Mouse (Mus musculus): ENCODE measurements around the gene Lrrc29. TPM values are rescaled to one million over a fixed set of nuclear protein-coding genes. Genes with fewer than 3 reads are reported as not detected.
A peak's percentile ranks its signal among the peaks of the same experiment; 100 is the strongest.

The Lrrc29 gene
- polyA plus RNA-seq, 1 experiment from 2014 or later = 1.2 TPM

DNA sequence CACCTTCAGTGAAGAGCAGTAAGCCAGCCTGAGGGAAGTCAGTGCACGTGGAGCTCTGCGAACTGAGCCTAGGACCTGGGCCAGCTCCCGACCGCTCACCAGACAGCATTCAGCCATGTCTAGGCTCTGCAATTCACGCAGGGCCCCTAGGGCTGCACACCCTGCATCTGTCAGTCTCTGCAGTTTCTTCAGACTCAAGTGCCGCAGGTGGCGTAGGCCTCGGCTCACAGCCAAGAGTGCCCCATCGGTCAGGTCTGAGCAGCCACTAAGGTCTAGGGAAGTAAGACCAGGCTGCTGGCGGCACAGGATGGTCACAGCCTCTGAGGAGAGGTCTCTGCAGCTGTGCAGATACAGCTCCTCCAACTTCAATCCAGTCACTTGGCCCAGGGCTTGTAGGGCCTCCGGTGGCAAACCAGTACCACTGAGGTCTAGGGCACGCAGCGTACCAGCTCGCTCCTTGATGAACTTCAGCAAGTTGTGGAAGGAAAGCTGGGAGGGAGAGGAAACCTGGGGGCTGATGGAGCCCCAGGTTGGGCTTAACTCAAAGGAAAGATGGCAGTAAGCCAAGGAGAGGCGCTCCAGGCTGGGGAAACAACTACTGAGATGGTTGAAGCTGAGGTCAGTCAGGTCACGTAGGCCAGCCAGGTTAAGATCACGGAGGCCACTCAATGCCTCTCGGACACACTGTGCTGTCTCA is 10.9 kb downstream of the Lrrc29 start:
- no peaks in the 10 kb centered on the region for H3K9me3 ChIP-seq
- H3K36me3 ChIP-seq = peaks cover 65% of the 10 kb centered on the region
- no peak overlapping the region for H3K4me3 ChIP-seq
- 93% methylated on average over 18 of the region's 18 CpGs for WGBS
- H3K4me2 ChIP-seq (replicated peaks) = no peak overlapping the region
- no peaks in the 10 kb centered on the region for H3K27me3 ChIP-seq
- ATAC-seq (ENCODE audit: low FRiP score, low read depth) = no peak
- no peak overlapping the region for H3K27ac ChIP-seq (replicated peaks)
- H3K4me1 ChIP-seq = no peaks in the 10 kb centered on the region
- no peak overlapping the region for H3K9ac ChIP-seq (replicated peaks)

DNA sequence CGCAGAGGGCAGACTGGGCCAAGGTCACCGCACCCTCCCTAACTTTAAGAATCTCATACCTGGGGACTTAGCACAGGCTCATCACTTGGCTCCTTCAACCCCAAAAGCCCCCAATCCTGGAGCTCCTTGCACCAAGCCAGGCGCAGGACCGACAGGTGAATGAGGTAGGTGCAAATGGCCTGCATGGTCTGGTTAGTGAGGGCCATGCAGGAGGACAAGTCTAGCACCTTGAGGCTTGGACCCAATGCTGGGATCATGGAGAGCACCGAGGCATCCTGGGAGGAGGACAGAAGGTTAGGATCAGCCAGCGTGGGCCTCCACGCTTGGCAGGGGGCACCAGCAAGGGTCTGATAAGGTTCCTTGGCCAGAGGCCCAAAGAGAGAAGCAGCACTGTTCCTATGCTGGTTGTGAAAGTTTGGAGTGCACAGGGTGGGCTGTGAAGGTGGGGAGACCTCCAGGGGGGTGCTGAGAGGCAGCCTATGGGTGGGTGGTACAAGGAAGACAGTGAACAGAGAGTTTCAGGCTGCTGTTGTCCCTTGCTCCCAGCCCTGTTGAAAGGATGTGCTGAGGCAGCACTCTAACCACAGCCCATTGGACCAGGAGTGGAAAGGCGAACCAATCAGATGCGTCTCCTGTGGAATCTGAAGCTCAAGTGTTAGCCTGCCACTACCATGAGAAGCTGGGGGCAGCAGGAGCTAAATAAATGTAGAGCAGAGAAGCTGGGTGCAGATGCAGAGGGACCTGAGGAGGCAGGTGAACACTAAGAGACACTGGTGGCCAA is 12.3 kb downstream of the Lrrc29 start:
- H3K9me3 ChIP-seq = no peaks in the 10 kb centered on the region
- no peaks in the 10 kb centered on the region for H3K4me1 ChIP-seq
- no peak overlapping the region for H3K27ac ChIP-seq (replicated peaks)
- H3K4me2 ChIP-seq (replicated peaks) = no peak overlapping the region
- WGBS = 88% methylated on average over 9 of the region's 9 CpGs
- no peak overlapping the region for H3K9ac ChIP-seq (replicated peaks)
- H3K27me3 ChIP-seq = no peaks in the 10 kb centered on the region
- no peak overlapping the region for H3K4me3 ChIP-seq
- no peak for ATAC-seq (ENCODE audit: low FRiP score, low read depth)
- peaks cover 72% of the 10 kb centered on the region for H3K36me3 ChIP-seq

DNA sequence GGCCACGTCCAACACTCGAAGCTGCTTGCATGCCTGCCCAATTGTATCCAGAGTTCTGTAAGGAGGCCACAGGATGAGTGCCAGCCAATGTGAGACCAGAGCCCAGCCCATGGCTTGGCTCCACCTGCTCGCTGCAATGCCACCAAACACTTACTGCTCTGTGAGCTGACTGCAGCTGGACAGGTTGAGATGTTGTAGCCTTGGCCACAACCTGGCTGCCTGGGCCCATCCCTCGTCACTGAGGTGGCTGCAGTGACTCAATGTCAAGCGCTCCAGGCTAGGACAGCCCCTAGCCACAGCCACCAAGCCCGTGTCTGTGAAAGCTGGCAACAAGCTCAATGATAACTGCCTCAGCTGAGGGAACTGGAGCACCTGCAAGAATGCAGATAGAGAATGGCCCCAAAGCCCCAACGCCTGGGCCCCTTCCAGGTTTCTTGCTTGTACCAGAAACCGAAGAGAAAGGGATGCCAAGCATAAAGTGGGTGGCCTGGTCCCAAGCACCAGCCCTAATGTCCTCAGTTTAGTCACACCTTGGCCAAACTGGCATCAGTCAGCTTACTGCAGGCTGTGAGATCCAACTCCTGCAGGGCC is 13.1 kb downstream of the Lrrc29 start:
- H3K4me3 ChIP-seq = no peak overlapping the region
- ATAC-seq (ENCODE audit: low FRiP score, low read depth) = no peak
- H3K4me2 ChIP-seq (replicated peaks) = no peak overlapping the region
- H3K27me3 ChIP-seq = no peaks in the 10 kb centered on the region
- H3K36me3 ChIP-seq = peaks cover 73% of the 10 kb centered on the region
- H3K9ac ChIP-seq (replicated peaks) = no peak overlapping the region
- no peaks in the 10 kb centered on the region for H3K4me1 ChIP-seq
- H3K9me3 ChIP-seq = no peaks in the 10 kb centered on the region
- H3K27ac ChIP-seq (replicated peaks) = no peak overlapping the region
- 88% methylated on average over 8 of the region's 8 CpGs for WGBS

DNA sequence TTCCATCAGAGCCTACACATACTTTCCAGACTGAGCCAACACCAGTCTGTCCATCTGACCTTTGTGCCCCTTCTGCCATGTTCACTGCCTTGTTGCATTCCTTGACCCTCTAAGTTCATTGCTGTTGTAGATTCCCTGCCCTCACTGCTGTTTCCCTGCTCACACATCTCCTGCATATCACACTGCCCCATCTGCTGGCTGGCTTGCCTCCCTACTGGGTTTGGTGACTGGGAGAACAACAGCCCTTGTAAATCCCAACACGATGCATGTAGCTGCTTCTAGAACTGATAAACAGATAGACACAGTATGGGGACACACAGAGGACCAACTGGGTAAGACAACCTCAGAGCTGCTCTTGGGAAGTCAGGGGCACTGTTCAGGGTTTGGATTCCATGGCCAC is 14.4 kb downstream of the Lrrc29 start:
- H3K36me3 ChIP-seq = peaks cover 76% of the 10 kb centered on the region
- 85% methylated on average over 1 of the region's 1 CpGs for WGBS

DNA sequence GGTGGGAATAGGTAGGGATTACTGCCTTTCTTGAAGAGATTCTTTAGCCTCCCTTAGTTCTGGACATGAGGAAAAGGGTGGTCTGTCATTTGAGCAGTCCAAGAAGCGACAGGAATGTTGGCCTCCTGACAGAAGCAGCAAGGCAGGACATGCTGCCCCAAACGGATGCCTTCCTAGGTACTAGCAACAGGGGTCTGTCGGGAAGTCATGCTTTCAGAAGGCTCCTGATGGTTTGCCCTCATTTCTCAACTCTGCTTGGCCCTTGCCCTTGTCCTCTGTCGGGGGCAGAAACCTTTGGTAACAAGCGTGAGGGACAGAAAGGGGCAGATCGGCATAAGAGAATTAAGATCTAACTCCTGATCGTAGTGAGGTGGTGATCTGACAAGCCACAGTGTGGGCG is 16.0 kb downstream of the Lrrc29 start:
- H3K4me3 ChIP-seq = no peak overlapping the region
- no peak overlapping the region for H3K9ac ChIP-seq (replicated peaks)
- no peak for ATAC-seq (ENCODE audit: low FRiP score, low read depth)
- H3K27me3 ChIP-seq = no peaks in the 10 kb centered on the region
- 87% methylated on average over 8 of the region's 8 CpGs for WGBS
- peaks cover 12% of the 10 kb centered on the region for H3K4me1 ChIP-seq
- H3K4me2 ChIP-seq (replicated peaks) = no peak overlapping the region
- H3K9me3 ChIP-seq = no peaks in the 10 kb centered on the region
- H3K36me3 ChIP-seq = peaks cover 66% of the 10 kb centered on the region
- no peak overlapping the region for H3K27ac ChIP-seq (replicated peaks)

More for the DNA sequence above, 14.4 kb downstream of the Lrrc29 start:
- Histone ChIP-seq H3K27me3 (no peaks in the 10 kb centered on the region), H3K4me1 (no peaks in the 10 kb centered on the region), H3K9me3 (no peaks in the 10 kb centered on the region), H3K4me3 (no peak overlapping the region), H3K4me2 (replicated peaks) (no peak overlapping the region), H3K27ac (replicated peaks) (no peak overlapping the region), H3K9ac (replicated peaks) (no peak overlapping the region)
- ATAC-seq (ENCODE audit: low FRiP score, low read depth) = no peak

DNA sequence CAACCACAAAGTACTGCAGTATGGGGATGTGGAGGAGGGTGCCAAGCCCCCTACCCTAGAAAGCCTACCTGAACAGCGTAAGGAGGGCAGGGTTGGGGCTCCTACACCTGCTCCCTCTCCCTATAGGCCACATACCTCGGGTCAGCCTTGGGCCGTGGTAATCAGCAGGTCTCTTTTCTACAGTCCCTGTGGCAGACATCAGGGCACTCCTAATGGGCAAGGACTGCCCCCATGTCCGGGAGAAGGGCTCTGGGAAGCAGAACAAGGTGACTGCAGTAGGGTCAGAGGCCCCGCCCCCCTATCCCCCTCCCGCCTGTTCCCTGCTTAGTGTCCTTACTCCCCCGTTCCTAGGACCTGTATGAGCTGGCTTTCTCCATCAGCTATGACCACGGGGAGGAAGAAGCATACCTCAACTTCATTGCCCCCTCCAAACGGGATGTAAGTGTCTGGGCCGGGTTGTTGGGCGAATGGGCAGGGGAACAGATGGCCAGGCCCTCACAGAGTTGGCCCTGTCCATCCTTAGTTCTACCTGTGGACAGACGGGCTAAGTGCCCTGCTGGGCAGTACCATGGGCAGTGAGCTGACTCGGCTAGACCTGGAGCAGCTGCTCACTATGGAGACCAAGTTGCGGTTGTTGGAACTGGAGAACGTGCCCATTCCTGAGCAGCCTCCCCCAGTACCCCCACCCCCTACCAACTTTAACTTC is 16.8 kb downstream of the Lrrc29 start:
- ATAC-seq (ENCODE audit: low FRiP score, low read depth) = no peak
- Histone ChIP-seq H3K9me3 (no peaks in the 10 kb centered on the region), H3K9ac (replicated peaks) (no peak overlapping the region), H3K4me1 (peaks cover 12% of the 10 kb centered on the region), H3K4me2 (replicated peaks) (no peak overlapping the region), H3K36me3 (peaks cover 64% of the 10 kb centered on the region), H3K4me3 (no peak overlapping the region), H3K27ac (replicated peaks) (no peak overlapping the region), H3K27me3 (no peaks in the 10 kb centered on the region)
- WGBS = 82% methylated on average over 15 of the region's 15 CpGs

DNA sequence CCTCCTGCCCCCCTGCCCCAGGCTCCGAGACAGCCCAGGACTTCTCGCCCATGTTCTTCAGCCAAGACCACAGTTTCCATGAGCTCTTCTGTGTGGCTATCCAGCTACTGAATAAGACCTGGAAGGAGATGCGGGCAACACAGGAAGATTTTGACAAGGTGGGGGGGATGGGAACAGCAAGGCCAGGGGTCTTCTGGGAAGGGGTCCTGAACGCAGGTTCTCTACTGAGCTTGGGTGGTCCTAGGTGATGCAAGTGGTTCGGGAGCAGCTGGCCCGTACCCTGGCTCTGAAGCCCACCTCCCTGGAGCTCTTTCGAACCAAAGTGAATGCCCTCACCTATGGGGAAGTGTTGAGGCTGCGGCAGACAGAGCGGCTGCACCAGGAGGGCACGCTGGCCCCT is 17.6 kb downstream of the Lrrc29 start:
- H3K4me2 ChIP-seq (replicated peaks) = no peak overlapping the region
- no peaks in the 10 kb centered on the region for H3K27me3 ChIP-seq
- no peak overlapping the region for H3K4me3 ChIP-seq
- peaks cover 12% of the 10 kb centered on the region for H3K4me1 ChIP-seq
- no peaks in the 10 kb centered on the region for H3K9me3 ChIP-seq
- H3K36me3 ChIP-seq = peaks cover 64% of the 10 kb centered on the region
- no peak overlapping the region for H3K27ac ChIP-seq (replicated peaks)
- WGBS = 95% methylated on average over 10 of the region's 10 CpGs
- ATAC-seq (ENCODE audit: low FRiP score, low read depth) = no peak
- H3K9ac ChIP-seq (replicated peaks) = no peak overlapping the region

DNA sequence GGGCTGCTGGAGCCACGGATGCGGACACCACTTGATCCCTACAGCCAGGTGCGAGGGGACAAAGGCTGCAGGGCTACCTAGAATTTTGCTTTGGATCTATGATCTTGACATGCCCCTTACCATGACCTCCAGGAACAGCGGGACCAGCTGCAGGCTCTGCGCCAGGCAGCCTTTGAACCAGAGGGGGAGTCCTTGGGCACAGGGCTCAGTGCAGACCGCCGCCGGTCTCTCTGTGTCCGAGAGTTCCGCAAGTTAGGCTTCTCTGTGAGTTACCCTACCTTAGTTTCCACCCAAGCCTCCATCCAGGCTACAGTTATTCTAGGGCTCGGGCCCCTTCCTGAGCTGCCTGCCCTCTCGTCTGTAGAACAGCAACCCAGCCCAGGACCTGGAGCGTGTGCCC is 18.4 kb downstream of the Lrrc29 start:
- no peak overlapping the region for H3K4me2 ChIP-seq (replicated peaks)
- peaks cover 63% of the 10 kb centered on the region for H3K36me3 ChIP-seq
- H3K27me3 ChIP-seq = no peaks in the 10 kb centered on the region
- H3K4me1 ChIP-seq = peaks cover 12% of the 10 kb centered on the region
- H3K27ac ChIP-seq (replicated peaks) = no peak overlapping the region
- H3K9me3 ChIP-seq = no peaks in the 10 kb centered on the region
- H3K9ac ChIP-seq (replicated peaks) = no peak overlapping the region
- WGBS = 95% methylated on average over 13 of the region's 13 CpGs
- H3K4me3 ChIP-seq = no peak overlapping the region
- no peak for ATAC-seq (ENCODE audit: low FRiP score, low read depth)

DNA sequence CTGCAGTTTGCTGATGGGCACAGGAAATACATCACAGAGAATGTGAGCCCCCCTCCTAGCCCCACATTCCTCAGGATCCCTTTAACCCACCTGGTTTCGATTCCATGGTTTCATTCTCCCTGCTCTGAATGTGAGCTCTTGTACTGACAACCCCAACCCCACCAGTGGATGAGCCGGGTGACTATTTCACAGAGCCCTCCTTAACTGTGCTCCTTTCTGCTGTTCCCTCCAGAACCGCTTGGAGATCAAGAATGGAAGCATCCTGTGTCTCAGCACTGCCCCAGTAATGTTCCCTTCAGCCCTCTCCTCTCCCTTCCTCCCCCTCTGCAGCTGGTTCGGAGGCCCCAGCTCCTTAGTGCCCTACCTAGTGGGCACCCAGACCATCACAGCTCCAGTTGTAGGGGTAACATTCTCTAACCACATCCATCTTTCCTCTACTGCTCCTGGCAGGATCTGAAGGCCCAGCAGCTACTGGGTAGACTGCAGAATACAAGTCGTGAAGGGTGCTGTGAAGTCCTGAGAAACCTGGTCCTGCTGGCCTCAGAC is 19.9 kb downstream of the Lrrc29 start:
- 0 out of 2 replicates have a peak overlapping the region, but pooled peaks have one; percentile 12 for H3K4me3 ChIP-seq
- H3K36me3 ChIP-seq = peaks cover 71% of the 10 kb centered on the region
- H3K9ac ChIP-seq (replicated peaks) = no peak overlapping the region
- 61% methylated on average over 5 of the region's 5 CpGs for WGBS
- no peaks in the 10 kb centered on the region for H3K27me3 ChIP-seq
- ATAC-seq (ENCODE audit: low FRiP score, low read depth) = peak; percentile 11; the same call in 1 of the 2 replicates
- no peaks in the 10 kb centered on the region for H3K9me3 ChIP-seq
- H3K27ac ChIP-seq (replicated peaks) = peak overlapping the region; percentile 46; the same call in 1 of the 2 replicates
- H3K4me2 ChIP-seq (replicated peaks) = peak overlapping the region; percentile 42
- peaks cover 12% of the 10 kb centered on the region for H3K4me1 ChIP-seq

DNA sequence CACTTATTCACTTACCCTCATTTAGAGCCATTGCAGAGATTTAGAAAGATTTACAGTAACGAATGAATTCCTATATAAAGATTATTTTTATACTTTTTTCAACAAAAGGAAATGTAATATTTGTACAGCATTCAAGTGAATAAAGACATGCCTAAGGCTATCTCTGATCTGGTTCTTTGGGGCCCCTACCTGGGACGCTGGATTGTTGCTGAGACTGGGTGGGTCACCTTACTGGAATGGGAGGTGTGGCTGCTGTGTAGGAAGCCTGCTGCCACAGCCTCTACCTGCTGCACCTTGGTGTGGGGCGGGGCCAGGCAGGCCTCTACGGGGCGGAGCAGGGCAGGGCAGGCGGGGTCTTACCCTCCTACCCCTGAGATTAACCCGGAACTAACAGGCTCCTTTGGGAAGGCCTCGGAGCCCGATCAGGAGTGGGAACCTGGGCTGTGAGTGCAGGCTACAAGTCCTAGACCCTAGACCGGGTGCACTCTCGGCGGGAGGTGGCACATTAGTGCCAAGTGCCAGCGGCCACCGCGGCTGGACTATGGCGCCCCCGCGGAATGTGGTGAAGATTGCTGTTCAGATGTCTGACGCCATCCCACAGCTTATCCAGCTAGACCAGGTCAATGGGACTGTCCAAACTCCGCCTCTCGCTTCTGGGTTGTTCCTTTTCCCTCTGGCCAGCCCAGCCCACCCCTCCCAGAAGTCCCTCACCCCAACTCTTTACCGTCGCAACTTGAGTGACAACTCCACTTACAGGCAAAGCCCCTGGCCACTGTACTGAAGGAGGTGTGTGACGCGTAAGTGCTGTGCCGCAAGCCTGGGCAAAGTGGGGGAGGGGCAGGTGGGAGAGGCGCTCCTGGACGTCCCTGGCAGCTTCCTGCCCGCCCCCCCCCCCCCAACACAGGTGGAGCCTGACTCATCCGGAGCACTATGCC is 20.6 kb downstream of the Lrrc29 start, which contains the start of gene Elmo3:
Elmo3 (plus strand) TSS at position 391 of the 935 bp plus-strand sequence.
- Histone ChIP-seq H3K36me3 (peaks cover 78% of the 10 kb centered on the region), H3K4me1 (peaks cover 12% of the 10 kb centered on the region), H3K27me3 (no peaks in the 10 kb centered on the region), H3K9ac (replicated peaks) (peak within 1 kb of the TSS; percentile 37), H3K4me2 (replicated peaks) (peak within 1 kb of the TSS; percentile 42), H3K9me3 (no peaks in the 10 kb centered on the region), H3K4me3 (peak within 1 kb of the TSS; percentile 12; the same call in 1 of the 2 replicates), H3K27ac (replicated peaks) (peak within 1 kb of the TSS; percentile 46; the same call in 1 of the 2 replicates)
- WGBS = 10% methylated on average over 27 of the region's 30 CpGs
- peak; percentile 39 for ATAC-seq (ENCODE audit: low FRiP score, low read depth)

Data from midbrain, embryonic 12.5 days (tissue).